Mouse (Mus musculus): ENCODE measurements around the gene Ddx41. TPM values are rescaled to one million over a fixed set of nuclear protein-coding genes. Genes with fewer than 3 reads are reported as not detected.
"Not testable (repeated sequence)": the region's sequence is repeated elsewhere in the genome, so short reads cannot be mapped to it uniquely, and the experiment has no call there.

Ddx41 gene
- polyA plus RNA-seq, 1 experiment from 2014 or later: 73.8 TPM

GRCm38 (mm10) chr13:55570286-55570973 is 34.0 kb upstream of the Ddx41 start:
- H3K4me2 ChIP-seq: peak overlapping the region; percentile 97
- H3K36me3 ChIP-seq (ENCODE audit: control insufficient read depth, insufficient read depth, low read length): no peaks in the 10 kb centered on the region
- peak; percentile 96 for DNase-seq (ENCODE audit: low spot score, missing footprints)
- H3K27me3 ChIP-seq (ENCODE audit: control insufficient read depth, insufficient read depth, low read length): no peaks in the 10 kb centered on the region
- H3K9me3 ChIP-seq (ENCODE audit: control insufficient read depth, low read length): no peaks in the 10 kb centered on the region
- H3K4me3 ChIP-seq (ENCODE audit: low read depth, low read length): peak overlapping the region; percentile 95
- H3K27ac ChIP-seq (ENCODE audit: low read depth, low read length): peak overlapping the region; percentile 57
- 0% methylated on average over 47 of the region's 47 CpGs for WGBS
- H3K4me1 ChIP-seq (ENCODE audit: control insufficient read depth, insufficient read depth, low read length): peaks cover 11% of the 10 kb centered on the region
- H3K9ac ChIP-seq (ENCODE audit: low read length): peak overlapping the region; percentile 96
- ATAC-seq (ENCODE audit: low FRiP score): peak; percentile 81

GRCm38 (mm10) chr13:55569726-55570285 is 33.3 kb upstream of the Ddx41 start:
- peak; percentile 92 for DNase-seq (ENCODE audit: low spot score, missing footprints)
- peak; percentile 25; the same call in 1 of the 2 replicates for ATAC-seq (ENCODE audit: low FRiP score)
- H3K36me3 ChIP-seq (ENCODE audit: control insufficient read depth, insufficient read depth, low read length): no peaks in the 10 kb centered on the region
- WGBS: 3% methylated on average over 16 of the region's 16 CpGs
- H3K9me3 ChIP-seq (ENCODE audit: control insufficient read depth, low read length): no peaks in the 10 kb centered on the region
- peak overlapping the region; percentile 95 for H3K4me3 ChIP-seq (ENCODE audit: low read depth, low read length)
- peaks cover 11% of the 10 kb centered on the region for H3K4me1 ChIP-seq (ENCODE audit: control insufficient read depth, insufficient read depth, low read length)
- peak overlapping the region; percentile 97 for H3K4me2 ChIP-seq
- H3K9ac ChIP-seq (ENCODE audit: low read length): peak overlapping the region; percentile 96
- 0 out of 2 replicates have a peak overlapping the region, but pooled peaks have one; percentile 57 for H3K27ac ChIP-seq (ENCODE audit: low read depth, low read length)
- no peaks in the 10 kb centered on the region for H3K27me3 ChIP-seq (ENCODE audit: control insufficient read depth, insufficient read depth, low read length)

GRCm38 (mm10) chr13:55568524-55568923 is 32.1 kb upstream of the Ddx41 start:
- WGBS: 88% methylated on average over 4 of the region's 4 CpGs

GRCm38 (mm10) chr13:55567949-55568348 is 31.5 kb upstream of the Ddx41 start:
- no peaks in the 10 kb centered on the region for H3K9me3 ChIP-seq (ENCODE audit: control insufficient read depth, low read length)
- no peak overlapping the region for H3K27ac ChIP-seq (ENCODE audit: low read depth, low read length)
- H3K27me3 ChIP-seq (ENCODE audit: control insufficient read depth, insufficient read depth, low read length): no peaks in the 10 kb centered on the region
- H3K36me3 ChIP-seq (ENCODE audit: control insufficient read depth, insufficient read depth, low read length): no peaks in the 10 kb centered on the region; the same call in 1 of the 2 replicates
- DNase-seq (ENCODE audit: low spot score, missing footprints) (peak; percentile 67), ATAC-seq (ENCODE audit: low FRiP score) (no peak)
- no peak overlapping the region for H3K4me3 ChIP-seq (ENCODE audit: low read depth, low read length)
- peaks cover 11% of the 10 kb centered on the region for H3K4me1 ChIP-seq (ENCODE audit: control insufficient read depth, insufficient read depth, low read length)
- no peak overlapping the region for H3K4me2 ChIP-seq
- WGBS: 93% methylated on average over 2 of the region's 2 CpGs
- no peak overlapping the region for H3K9ac ChIP-seq (ENCODE audit: low read length)

More at GRCm38 (mm10) chr13:55568524-55568923, 32.1 kb upstream of the Ddx41 start:
- not testable (repeated sequence) for H3K4me3 ChIP-seq (ENCODE audit: low read depth, low read length); H3K36me3 ChIP-seq (ENCODE audit: control insufficient read depth, insufficient read depth, low read length); ATAC-seq (ENCODE audit: low FRiP score); H3K9ac ChIP-seq (ENCODE audit: low read length); H3K27ac ChIP-seq (ENCODE audit: low read depth, low read length); H3K4me2 ChIP-seq; H3K27me3 ChIP-seq (ENCODE audit: control insufficient read depth, insufficient read depth, low read length); H3K9me3 ChIP-seq (ENCODE audit: control insufficient read depth, low read length)
- peak; percentile 59 for DNase-seq (ENCODE audit: low spot score, missing footprints)
- H3K4me1 ChIP-seq (ENCODE audit: control insufficient read depth, insufficient read depth, low read length): peaks cover 11% of the 10 kb centered on the region

- no peak overlapping the region for H3K27ac ChIP-seq (ENCODE audit: low read depth, low read length)
- ATAC-seq (ENCODE audit: low FRiP score): no peak
- H3K4me3 ChIP-seq (ENCODE audit: low read depth, low read length): no peak overlapping the region
- WGBS: 95% methylated on average over 6 of the region's 6 CpGs
- H3K36me3 ChIP-seq (ENCODE audit: control insufficient read depth, insufficient read depth, low read length): no peaks in the 10 kb centered on the region; the same call in 1 of the 2 replicates
- no peak for DNase-seq (ENCODE audit: low spot score, missing footprints)
- H3K4me2 ChIP-seq: no peak overlapping the region
- H3K9me3 ChIP-seq (ENCODE audit: control insufficient read depth, low read length): no peaks in the 10 kb centered on the region
- peaks cover 11% of the 10 kb centered on the region for H3K4me1 ChIP-seq (ENCODE audit: control insufficient read depth, insufficient read depth, low read length)
- no peaks in the 10 kb centered on the region for H3K27me3 ChIP-seq (ENCODE audit: control insufficient read depth, insufficient read depth, low read length)
- H3K9ac ChIP-seq (ENCODE audit: low read length): no peak overlapping the region
Observed at GRCm38 (mm10) chr13:55567001-55567400, 30.5 kb upstream of the Ddx41 start.

GRCm38 (mm10) chr13:55563266-55563879 is 26.9 kb upstream of the Ddx41 start:
- no peak overlapping the region for H3K4me3 ChIP-seq (ENCODE audit: low read depth, low read length)
- no peaks in the 10 kb centered on the region for H3K9me3 ChIP-seq (ENCODE audit: control insufficient read depth, low read length)
- H3K4me2 ChIP-seq: no peak overlapping the region
- 82% methylated on average over 7 of the region's 7 CpGs for WGBS
- H3K9ac ChIP-seq (ENCODE audit: low read length): no peak overlapping the region
- DNase-seq (ENCODE audit: low spot score, missing footprints): peak; percentile 62
- no peak overlapping the region for H3K27ac ChIP-seq (ENCODE audit: low read depth, low read length)
- H3K36me3 ChIP-seq (ENCODE audit: control insufficient read depth, insufficient read depth, low read length): no peaks in the 10 kb centered on the region; the same call in 1 of the 2 replicates
- no peak for ATAC-seq (ENCODE audit: low FRiP score)
- H3K4me1 ChIP-seq (ENCODE audit: control insufficient read depth, insufficient read depth, low read length): no peaks in the 10 kb centered on the region
- no peaks in the 10 kb centered on the region for H3K27me3 ChIP-seq (ENCODE audit: control insufficient read depth, insufficient read depth, low read length)

- Histone ChIP-seq H3K36me3 (ENCODE audit: control insufficient read depth, insufficient read depth, low read length) (peaks cover 9% of the 10 kb centered on the region; the same call in 1 of the 2 replicates), H3K27me3 (ENCODE audit: control insufficient read depth, insufficient read depth, low read length) (no peaks in the 10 kb centered on the region), H3K27ac (ENCODE audit: low read depth, low read length) (no peak overlapping the region), H3K4me1 (ENCODE audit: control insufficient read depth, insufficient read depth, low read length) (no peaks in the 10 kb centered on the region), H3K4me2 (no peak overlapping the region), H3K4me3 (ENCODE audit: low read depth, low read length) (no peak overlapping the region), H3K9me3 (ENCODE audit: control insufficient read depth, low read length) (no peaks in the 10 kb centered on the region), H3K9ac (ENCODE audit: low read length) (no peak overlapping the region)
- ATAC-seq (ENCODE audit: low FRiP score): no peak
- WGBS: 93% methylated on average over 6 of the region's 6 CpGs
- DNase-seq (ENCODE audit: low spot score, missing footprints): no peak
Observed at GRCm38 (mm10) chr13:55557499-55557898, 21.0 kb upstream of the Ddx41 start.

GRCm38 (mm10) chr13:55555921-55556320 is 19.5 kb upstream of the Ddx41 start:
- DNase-seq (ENCODE audit: low spot score, missing footprints) (no peak), ATAC-seq (ENCODE audit: low FRiP score) (no peak)
- WGBS: 91% methylated on average over 9 of the region's 9 CpGs
- Histone ChIP-seq H3K4me3 (ENCODE audit: low read depth, low read length) (no peak overlapping the region), H3K4me1 (ENCODE audit: control insufficient read depth, insufficient read depth, low read length) (no peaks in the 10 kb centered on the region), H3K27ac (ENCODE audit: low read depth, low read length) (no peak overlapping the region), H3K9me3 (ENCODE audit: control insufficient read depth, low read length) (no peaks in the 10 kb centered on the region), H3K36me3 (ENCODE audit: control insufficient read depth, insufficient read depth, low read length) (peaks cover 9% of the 10 kb centered on the region; the same call in 1 of the 2 replicates), H3K27me3 (ENCODE audit: control insufficient read depth, insufficient read depth, low read length) (no peaks in the 10 kb centered on the region), H3K9ac (ENCODE audit: low read length) (no peak overlapping the region), H3K4me2 (no peak overlapping the region)

GRCm38 (mm10) chr13:55549061-55549460 is 12.6 kb upstream of the Ddx41 start:
- 91% methylated on average over 15 of the region's 15 CpGs for WGBS
- Histone ChIP-seq H3K36me3 (ENCODE audit: control insufficient read depth, insufficient read depth, low read length) (peaks cover 7% of the 10 kb centered on the region), H3K4me3 (ENCODE audit: low read depth, low read length) (no peak overlapping the region), H3K4me2 (no peak overlapping the region), H3K9me3 (ENCODE audit: control insufficient read depth, low read length) (no peaks in the 10 kb centered on the region), H3K27ac (ENCODE audit: low read depth, low read length) (no peak overlapping the region), H3K4me1 (ENCODE audit: control insufficient read depth, insufficient read depth, low read length) (no peaks in the 10 kb centered on the region), H3K27me3 (ENCODE audit: control insufficient read depth, insufficient read depth, low read length) (no peaks in the 10 kb centered on the region), H3K9ac (ENCODE audit: low read length) (no peak overlapping the region)
- DNase-seq (ENCODE audit: low spot score, missing footprints): no peak
- no peak for ATAC-seq (ENCODE audit: low FRiP score)

Measured in midbrain, embryonic 11.5 days (tissue).